Mouse (Mus musculus): ENCODE results near the gene Dhx40.
"Not testable (repeated sequence)": the region's sequence is repeated elsewhere in the genome, so short reads cannot be mapped to it uniquely, and the experiment has no call there.

GRCm38 (mm10) chr11:86787436-86787835, 20.1 kb downstream of the Dhx40 start:
- TF ChIP-seq POLR2A (IDR thresholded peaks at IDR 0.05; ENCODE audit: borderline replicate concordance, extremely low read depth, insufficient read depth, insufficient read length, poor library complexity, severe bottlenecking); CTCF (IDR thresholded peaks at IDR 0.05; ENCODE audit: borderline replicate concordance, extremely low read depth, insufficient read depth, insufficient read length): not testable (repeated sequence)
